Mouse (Mus musculus) cortical plate, adult 2 months (tissue): ENCODE data around the gene Arhgef10l. TPM values are rescaled to one million over a fixed set of nuclear protein-coding genes. Genes with fewer than 3 reads are reported as not detected.
A peak's percentile ranks its signal among the peaks of the same experiment; 100 is the strongest.

Experiments
- H3K27ac ChIP-seq: fragments of 200-500 bp; 2 replicates; pipeline ENCODE4 v1.5.1; 2012; ENCODE audit warnings: low read length, control low read depth, inconsistent platforms; ENCODE audit not compliant: insufficient read depth
- H3K4me1 ChIP-seq: fragments of 200-500 bp; 2 replicates; pipeline ENCODE4 v1.6.1; 2011; ENCODE audit warnings: low read length; ENCODE audit not compliant: control insufficient read depth, insufficient read depth
- H3K4me3 ChIP-seq: fragments of 200-500 bp; 2 replicates; pipeline ENCODE4 v1.5.1; 2011; ENCODE audit warnings: mild to moderate bottlenecking, low read length, control low read depth; ENCODE audit not compliant: insufficient read depth
- CTCF ChIP-seq: fragments of 200-500 bp; IDR thresholded peaks from 2 replicates; pipeline ENCODE4 v1.5.1; 2011; ENCODE audit warnings: mild to moderate bottlenecking, control low read depth, low read length; ENCODE audit not compliant: insufficient read depth; ENCODE audit errors: extremely low read depth
- POLR2A ChIP-seq: fragments of 200-500 bp; IDR thresholded peaks from 2 replicates; pipeline ENCODE4 v1.6.1; 2011; ENCODE audit warnings: mild to moderate bottlenecking, low read length, control low read depth; ENCODE audit not compliant: insufficient read depth; ENCODE audit errors: extremely low read depth
- polyA plus RNA-seq: library from polyadenylated mRNA; depleted of rRNA; stranded (reverse); fragments of >200 nt; gene quantifications from 2 replicates; pipeline ENCODE4 v1.2.3, GENCODE M21; 2012

The Arhgef10l gene
- polyA plus RNA-seq, 1 experiment = 34.5 TPM

DNA sequence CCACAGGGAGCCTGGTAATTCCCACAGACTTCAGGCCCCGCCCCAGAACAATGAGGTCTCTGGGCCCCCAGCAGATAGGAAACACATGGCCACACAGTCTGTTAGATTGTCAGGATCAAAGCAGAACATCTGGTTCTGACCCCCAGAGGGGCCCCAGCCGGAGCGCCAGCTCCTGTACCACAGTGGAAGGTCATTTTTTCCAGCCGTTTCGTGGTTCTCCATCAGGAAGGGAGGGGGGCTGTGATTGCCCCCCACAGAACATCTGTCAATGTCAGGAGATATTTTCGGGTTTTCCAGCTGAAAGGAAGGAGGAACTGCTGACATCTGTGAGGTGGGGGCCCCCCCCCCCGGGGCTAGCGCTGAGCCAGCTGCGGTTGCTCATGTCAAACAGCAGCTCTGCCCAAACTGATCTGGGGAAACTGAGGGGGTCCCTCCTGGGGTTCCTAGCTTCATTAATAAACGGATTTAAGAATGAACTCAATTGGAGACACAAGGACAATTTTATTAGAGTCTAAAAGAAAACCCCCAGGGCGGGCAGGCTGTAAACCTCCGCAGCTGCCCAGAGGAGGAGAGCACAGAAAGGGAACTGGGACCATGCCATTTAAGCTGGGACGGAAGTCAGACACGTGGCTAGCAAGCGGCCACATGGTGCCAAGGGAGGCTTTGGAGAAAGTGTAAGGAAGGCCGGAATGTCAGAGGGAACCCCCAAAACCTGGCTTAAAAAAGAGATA, 18.5 kb upstream of the Arhgef10l start:
- no peak overlapping the region for H3K4me3 ChIP-seq
- no peak overlapping the region for H3K27ac ChIP-seq
- H3K4me1 ChIP-seq = no peaks in the 10 kb centered on the region
- no peak for TF ChIP-seq CTCF
- TF ChIP-seq POLR2A = no peak

DNA sequence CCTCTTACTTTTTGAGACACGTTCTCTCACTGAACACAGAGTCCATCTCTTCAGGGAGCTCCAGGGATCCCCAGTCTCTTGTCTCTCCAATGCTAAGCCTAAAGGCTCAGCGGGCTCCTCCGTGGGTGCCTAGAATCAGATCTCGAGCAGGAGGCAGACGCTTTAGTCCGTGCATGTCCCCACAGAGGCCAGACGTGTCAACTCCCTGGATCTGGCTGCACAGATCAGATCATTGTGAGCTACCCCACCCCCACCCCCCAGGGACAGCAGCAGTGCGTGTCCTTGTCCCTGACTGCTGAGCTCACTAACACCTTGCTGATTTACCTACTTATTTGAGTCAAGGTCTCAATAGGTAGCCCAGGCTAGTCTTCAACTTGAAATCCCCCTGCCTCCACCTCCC, 17.8 kb upstream of the Arhgef10l start:
- no peak overlapping the region for H3K27ac ChIP-seq
- no peak overlapping the region for H3K4me3 ChIP-seq
- H3K4me1 ChIP-seq = no peaks in the 10 kb centered on the region
- TF ChIP-seq POLR2A (no peak), CTCF (no peak)

DNA sequence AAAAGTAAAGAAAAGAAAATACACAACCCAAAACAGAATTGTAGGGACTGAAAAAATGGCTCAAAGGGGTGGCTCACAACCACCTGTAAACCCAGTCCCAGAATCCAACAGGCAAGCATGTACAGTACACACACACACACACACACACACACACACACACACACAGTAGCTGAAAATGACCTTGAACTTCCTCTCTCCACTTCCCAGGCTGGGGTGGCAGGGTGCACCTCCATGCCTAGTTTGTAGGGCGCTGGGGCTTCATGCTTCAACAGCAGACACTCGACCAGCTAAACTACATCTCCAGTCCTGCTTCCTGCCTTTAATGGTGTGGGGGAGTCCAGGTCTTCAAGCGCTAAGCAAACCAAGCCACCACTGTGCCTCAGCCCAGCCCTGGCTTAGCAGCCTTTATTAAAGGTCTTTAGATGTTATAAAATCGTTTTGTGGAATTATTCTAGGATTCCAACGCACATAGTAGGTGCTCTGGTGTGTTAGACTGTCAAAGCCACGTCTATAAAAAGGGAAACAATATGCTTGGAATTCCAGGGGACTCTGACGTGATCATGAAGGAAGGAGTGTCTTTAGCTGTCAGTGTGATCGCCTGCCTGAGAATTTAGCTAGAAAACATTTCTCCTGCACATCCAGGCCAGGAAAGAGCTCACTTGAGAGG, 15.1 kb upstream of the Arhgef10l start:
- Histone ChIP-seq H3K4me1 (no peaks in the 10 kb centered on the region), H3K27ac (no peak overlapping the region), H3K4me3 (no peak overlapping the region)
- TF ChIP-seq CTCF (no peak), POLR2A (no peak)

DNA sequence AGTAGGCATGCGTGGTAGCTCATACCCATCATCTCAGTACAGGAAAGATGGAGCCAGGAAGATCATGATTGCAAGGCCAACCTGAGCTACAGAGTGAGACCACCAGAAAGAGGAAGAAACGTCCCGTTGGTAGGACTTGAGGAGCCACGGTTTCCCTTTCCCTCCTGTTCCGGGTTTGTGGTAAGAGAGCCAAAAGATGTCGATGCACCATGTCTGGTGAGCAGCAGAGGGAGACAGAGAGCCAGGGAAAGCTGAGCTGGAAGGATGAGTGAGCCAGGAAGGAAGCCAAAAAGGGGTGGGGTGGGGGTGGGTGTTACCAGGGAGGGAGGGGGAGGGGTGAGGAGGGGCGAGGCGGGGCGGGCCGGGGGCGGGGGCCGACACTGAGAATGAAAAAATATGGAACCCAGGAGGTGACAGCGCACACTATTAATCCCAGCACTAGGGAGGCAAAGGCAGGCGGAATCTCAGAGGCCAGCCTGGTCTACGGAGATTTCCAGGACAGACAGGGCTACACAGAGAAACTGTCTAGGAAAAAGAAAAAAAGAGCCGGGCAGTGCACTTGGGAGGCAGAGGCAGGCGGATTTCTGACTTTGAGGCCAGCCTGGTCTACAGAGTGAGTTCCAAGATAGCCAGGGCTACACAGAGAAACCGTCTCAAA, 14.0 kb upstream of the Arhgef10l start:
- H3K27ac ChIP-seq = no peak overlapping the region
- H3K4me1 ChIP-seq = no peaks in the 10 kb centered on the region
- H3K4me3 ChIP-seq = peak overlapping the region; percentile 16
- TF ChIP-seq POLR2A (no peak), CTCF (peak; percentile 95)

DNA sequence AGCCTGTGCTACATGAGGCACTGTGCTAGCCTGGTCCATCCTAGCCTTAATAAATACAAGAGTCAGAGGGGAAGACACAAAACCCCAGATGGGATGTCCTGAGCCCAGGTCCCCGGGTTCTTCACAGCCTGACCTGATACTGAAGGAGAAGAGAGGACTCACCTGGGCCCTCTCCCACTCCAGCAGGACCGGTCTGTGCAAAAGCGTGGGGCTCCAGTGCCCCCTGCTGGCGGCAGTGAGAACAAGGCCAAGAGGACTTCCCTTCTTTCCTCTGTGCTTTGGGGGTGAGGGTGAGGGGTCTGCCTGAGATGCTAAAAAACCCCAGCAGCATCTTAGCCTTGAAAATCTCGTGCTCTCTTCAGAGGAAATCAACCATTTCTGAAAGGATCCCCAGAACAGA, 13.2 kb upstream of the Arhgef10l start:
- Histone ChIP-seq H3K4me3 (no peak overlapping the region), H3K27ac (no peak overlapping the region), H3K4me1 (no peaks in the 10 kb centered on the region)
- TF ChIP-seq CTCF (peak; percentile 69), POLR2A (no peak)

DNA sequence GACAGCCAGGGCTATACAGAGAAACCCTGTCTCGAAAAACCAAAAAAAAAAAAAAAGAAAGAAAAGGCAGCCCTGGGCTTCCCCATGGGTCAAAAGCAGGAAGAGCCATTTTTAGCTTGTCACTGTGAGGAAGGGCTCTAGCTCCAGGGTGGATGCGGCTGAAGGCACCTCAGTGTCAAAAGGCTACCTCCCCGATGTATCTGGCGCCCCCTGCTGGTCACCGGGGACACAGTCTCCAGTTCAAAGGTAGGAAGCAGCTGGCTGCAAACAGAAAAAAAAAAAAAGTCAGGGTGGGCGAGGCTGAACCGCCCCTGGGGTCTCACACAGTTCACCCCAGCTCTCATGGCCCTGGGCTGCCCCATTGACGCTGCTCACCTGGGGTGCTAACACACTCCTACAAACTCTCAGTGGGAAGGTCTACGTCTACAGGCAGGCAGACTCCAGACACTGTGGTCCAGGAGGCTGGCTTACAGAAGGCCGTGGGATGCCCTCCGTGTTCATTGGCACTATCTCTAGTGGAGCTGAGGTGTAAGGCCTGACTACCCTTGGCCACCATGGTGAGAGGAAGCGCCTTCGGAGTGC, 8.6 kb upstream of the Arhgef10l start:
- Histone ChIP-seq H3K4me3 (no peak overlapping the region), H3K4me1 (no peaks in the 10 kb centered on the region), H3K27ac (no peak overlapping the region)
- TF ChIP-seq POLR2A = no peak
- TF ChIP-seq CTCF = peak; percentile 71

DNA sequence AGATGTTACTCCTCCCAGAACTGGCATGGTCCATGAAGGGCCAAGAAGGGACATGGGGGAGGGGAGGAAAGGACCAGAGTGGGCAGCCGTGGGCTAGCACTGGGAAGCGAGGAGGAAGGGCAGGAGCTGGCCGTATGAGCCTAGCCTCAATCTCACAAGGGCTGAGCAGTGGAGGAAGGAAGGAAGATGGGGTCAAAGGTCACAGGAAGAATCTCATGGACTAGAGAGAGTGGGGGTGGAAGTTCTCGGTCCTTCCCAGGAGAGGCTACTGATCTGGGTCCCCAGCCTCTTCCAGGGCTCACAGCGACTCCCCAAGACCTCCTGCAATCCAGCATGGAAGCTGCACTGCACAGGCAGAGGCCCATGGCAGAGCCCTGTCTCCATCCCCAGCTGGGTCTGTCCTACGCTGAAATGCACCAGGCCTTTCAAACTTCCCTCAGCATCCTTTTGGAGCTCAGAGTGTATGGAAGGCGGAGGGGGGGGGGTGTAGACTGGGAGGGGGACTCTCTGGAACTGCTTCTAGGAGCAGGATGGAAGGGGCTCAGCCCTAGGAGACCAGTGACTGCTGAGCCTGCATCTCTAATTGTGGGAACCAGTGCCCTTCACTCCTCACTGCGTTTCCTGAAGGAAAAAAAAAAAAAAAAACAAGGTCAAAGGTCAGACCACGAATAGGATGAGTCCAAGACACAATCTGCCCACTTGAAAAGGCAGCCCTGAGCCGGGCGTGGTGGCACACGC, 7.9 kb upstream of the Arhgef10l start:
- H3K4me1 ChIP-seq = no peaks in the 10 kb centered on the region
- H3K27ac ChIP-seq = no peak overlapping the region
- TF ChIP-seq POLR2A = no peak
- TF ChIP-seq CTCF = no peak
- H3K4me3 ChIP-seq = no peak overlapping the region

DNA sequence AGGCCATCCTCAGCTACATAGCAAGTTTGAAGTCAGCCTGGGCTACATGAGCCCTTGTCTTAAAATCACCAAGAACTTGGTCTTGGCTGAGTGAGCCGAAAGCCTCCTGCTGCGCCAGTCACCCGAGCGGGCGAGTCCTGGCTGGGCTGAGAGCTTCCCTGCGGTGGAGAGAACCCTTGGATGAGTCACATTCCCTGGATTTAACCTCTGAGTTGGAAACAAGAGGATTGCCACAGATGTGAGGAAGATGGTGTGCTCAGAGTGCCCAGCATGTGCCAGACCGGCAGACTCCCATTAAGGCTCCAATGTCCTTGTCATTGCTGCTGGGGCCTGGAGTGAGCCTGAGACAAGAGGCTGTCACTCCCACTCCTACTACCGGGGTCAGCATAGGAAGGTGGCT, 2.0 kb upstream of the Arhgef10l start:
- Histone ChIP-seq H3K4me1 (peaks cover 2% of the 10 kb centered on the region; the same call in 1 of the 2 replicates), H3K27ac (no peak overlapping the region), H3K4me3 (no peak overlapping the region)
- TF ChIP-seq CTCF (no peak), POLR2A (no peak)

DNA sequence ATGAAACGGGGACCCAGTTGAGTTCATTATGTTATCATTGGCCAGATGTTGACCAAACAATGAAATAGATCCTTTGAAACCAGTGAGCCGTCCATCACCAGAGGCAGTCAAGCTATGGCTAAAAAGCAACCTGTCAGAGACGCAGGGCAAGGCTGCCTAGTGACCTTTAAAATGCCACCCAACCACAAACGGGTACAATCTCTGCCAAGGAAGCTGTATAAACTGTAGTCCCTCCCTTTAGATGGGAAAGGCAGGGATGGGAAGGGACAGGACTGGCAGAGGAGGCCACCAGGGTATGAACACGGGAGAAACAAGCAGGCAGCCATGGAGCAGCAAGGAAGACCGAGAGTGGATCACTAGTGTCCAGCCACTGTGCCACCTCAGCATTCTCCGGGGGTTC, 759 bp downstream of the Arhgef10l start:
- Histone ChIP-seq H3K4me1 (peaks cover 2% of the 10 kb centered on the region; the same call in 1 of the 2 replicates), H3K27ac (no peak overlapping the region), H3K4me3 (no peak overlapping the region)
- TF ChIP-seq POLR2A = no peak
- no peak for TF ChIP-seq CTCF
